Mouse (Mus musculus) CD4-positive, CD25-positive, alpha-beta regulatory T cell, adult 4 months (primary cell): ENCODE results near the gene Trpm5. TPM values are rescaled to one million over a fixed set of nuclear protein-coding genes. Genes with fewer than 3 reads are reported as not detected.

Experiments
- ATAC-seq: one replicate; pipeline ENCODE4 v1.8.0; 2017
- polyA plus RNA-seq, 2 experiments: library from polyadenylated mRNA; unstranded; fragments of 100-300 nt; shearing (Covaris generic); gene quantifications; one replicate each; pipeline ENCODE4 v1.2.1; 2017

The Trpm5 gene
- polyA plus RNA-seq, 2 experiments from 2014 or later = not detected

DNA sequence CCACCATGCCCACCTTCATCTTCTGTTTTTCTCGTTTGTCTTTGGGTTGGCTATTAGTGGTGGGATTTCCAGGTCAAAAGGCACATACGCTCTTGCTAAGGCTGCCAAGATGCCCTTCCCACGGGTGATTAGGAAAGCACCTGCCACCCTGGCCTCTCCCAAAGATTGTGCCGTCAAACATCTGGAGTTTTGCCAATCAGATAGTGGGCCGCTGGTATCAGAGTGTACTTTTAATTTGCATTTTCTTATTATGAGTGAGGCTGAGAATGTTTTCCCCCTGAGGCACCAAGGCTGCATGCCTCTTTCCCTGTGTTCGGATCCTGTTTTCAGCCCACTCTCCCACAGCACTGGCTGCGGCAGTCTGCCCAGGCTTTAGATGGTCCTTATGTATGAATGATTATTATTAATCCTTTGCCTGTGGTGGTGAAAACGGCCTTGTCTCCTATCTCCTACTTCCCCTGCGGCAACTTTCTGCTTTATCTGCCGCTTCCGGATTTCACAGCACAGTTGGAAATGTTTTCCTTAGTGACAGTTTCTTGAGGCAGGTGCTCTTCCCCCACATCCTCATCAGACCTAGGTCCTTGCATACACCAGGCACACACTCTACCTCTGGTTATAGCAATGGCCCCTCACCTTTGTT lies 10.9 kb upstream of the Trpm5 start:
- no peak for ATAC-seq

- no peak for ATAC-seq
Measured at GRCm38 (mm10) chr7:143100759-143101158, 6.3 kb upstream of the Trpm5 start.

DNA sequence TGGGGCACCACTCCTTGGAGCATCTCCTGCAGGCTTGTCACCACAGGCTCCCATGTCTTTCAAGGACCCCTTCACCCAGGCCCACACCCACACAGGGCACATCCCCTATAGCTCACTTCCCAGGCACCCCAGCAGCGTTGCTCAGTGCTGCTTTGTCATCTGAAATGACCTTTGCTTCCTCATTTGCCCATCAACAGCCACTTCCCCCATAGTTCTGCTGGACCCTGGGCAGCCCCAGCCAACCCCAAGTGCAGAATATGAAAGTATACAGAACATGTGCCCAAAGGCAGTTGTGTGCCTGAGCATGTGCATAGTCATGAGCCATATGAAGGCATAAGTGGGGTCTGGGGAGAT lies 1.1 kb upstream of the Trpm5 start:
- no peak for ATAC-seq

GRCm38 (mm10) chr7:143093847-143094246 lies 595 bp downstream of the Trpm5 start:
- ATAC-seq = no peak

DNA sequence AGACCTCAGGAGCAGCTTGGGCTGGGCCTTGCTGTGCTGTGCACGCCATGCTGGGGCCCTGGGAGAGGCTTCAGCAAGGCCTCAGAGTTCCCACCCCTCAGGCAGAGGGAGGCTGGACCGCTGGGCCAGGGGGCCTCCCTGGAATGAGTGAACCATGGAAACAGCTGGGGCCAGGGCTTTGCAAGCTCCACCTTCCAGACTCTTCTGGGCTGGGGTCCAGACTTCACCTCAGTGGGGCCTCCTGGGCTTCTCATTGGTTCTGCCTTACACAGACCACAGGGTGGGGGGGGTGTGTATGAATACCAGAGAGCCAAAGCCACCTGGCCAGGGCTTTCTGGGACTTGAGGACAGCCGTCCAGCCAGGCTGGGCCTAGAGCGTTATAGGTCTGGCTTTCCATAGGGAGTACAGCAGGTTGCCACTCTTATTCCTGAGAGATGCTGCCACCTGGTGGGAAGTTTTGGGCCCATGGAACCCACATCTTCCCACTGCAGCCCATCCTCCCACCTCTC lies 7.3 kb downstream of the Trpm5 start:
- no peak for ATAC-seq

DNA sequence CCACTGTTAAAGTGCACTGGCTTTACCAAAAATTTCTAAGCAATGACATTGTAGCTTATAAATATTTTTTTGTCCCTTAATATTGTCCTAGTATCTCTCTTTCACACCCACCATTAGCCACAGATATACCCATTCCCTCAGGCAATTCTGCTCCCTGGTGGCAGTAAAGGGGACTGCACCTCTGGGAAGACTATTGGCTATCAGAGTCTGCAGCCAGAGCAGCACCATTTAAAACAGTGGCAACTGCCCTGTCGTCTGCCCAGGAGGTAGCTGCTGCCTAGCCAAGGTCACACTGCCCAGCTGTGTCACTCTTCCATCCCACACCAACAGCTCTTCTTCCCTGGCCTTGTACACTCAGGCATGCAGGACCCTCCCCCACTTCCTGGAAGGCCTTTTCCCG lies 8.1 kb downstream of the Trpm5 start:
- ATAC-seq = peak; percentile 83

DNA sequence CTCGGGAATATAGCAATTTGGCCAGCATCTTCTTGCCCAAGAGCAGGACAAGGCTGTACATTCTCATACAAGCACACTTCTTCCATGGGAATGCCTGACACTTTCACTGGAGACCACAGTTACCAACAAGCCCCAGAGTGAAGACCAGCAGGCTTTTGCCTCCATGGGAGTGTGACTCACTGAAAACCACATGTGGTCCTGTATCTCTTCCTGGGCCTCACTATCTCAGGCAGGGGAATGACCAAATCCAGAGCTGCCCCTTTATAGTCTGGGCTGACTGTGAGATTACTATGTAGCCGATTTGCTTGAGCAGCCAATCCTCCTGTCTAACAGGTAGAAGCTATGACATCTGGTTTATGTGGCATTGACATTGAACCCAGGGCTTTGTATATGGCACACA lies 10.7 kb downstream of the Trpm5 start:
- no peak for ATAC-seq

- ATAC-seq = no peak
Measured at GRCm38 (mm10) chr7:143082024-143082423, 12.4 kb downstream of the Trpm5 start.

DNA sequence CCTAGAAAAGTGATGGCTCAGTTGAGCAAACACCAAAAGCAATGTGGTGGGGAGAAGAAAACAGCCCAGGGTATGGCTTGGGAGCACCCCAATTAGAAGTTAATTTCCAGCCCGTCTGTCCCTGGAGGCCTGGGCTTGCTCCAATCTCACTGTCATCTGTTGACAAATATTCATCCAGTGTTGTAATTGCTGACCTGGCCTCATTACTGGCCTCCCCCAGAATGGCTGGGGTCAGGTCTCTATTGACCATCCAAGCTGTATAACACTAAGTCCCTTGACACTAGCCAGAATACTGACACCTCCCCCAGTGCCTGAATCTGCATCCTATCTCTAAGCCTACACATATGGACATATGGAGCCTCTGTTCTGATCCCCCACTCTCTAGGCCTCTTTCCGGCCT lies 17.1 kb downstream of the Trpm5 start:
- no peak for ATAC-seq

DNA sequence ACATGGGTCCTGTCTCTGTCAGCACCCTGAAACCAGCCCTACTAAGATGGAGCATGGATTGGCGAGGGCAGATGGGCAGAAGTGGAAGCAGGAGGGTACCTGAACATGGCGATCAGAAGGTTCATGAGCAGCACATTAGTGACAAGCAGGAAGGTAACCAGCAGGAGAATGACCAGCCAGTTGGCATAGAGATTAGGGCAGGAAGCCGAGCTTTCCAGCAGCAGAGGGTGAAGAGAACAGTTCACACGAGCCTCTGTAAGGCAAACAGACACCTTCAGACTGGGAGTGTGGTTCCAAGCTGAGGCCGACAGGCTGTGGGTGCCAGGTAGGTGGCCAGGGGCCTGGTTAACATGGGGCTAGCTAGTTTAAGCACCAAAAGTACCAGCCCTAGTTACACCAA lies 19.0 kb downstream of the Trpm5 start:
- no peak for ATAC-seq

- ATAC-seq = no peak
Measured at GRCm38 (mm10) chr7:143073086-143073485, 21.4 kb downstream of the Trpm5 start.

- no peak for ATAC-seq
Measured at GRCm38 (mm10) chr7:143072605-143073004, 21.8 kb downstream of the Trpm5 start.

DNA sequence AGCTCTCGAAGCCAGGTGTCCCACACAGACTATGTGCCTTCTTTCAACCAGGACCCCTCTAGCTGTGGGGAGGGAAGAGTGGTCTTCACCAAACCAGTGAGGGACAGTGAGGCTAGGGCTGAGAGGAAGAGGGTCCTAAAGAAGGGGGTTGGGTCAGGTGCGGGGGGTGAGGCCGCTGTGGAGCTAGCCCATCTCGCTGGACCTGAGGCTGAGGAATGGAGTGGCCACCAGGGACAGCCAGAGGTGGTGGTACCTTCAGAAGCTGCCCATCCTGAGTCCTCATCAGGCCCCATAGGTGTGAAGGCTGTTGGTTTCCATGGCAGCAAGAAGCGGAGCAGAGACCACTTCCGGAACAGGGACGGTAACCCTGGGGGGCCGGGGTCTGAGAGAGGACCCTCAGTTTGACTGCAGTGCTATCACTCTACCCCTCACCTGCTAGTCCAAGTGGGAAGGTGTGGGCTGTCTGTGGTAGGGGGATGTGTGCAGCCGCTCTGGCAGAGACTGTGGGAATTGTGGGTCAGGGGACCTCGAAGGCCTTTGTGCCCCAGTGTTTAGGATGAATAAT lies 23.9 kb downstream of the Trpm5 start:
- ATAC-seq = no peak

- peak; percentile 4 for ATAC-seq
Measured at GRCm38 (mm10) chr7:143069751-143070400, 24.6 kb downstream of the Trpm5 start.

DNA sequence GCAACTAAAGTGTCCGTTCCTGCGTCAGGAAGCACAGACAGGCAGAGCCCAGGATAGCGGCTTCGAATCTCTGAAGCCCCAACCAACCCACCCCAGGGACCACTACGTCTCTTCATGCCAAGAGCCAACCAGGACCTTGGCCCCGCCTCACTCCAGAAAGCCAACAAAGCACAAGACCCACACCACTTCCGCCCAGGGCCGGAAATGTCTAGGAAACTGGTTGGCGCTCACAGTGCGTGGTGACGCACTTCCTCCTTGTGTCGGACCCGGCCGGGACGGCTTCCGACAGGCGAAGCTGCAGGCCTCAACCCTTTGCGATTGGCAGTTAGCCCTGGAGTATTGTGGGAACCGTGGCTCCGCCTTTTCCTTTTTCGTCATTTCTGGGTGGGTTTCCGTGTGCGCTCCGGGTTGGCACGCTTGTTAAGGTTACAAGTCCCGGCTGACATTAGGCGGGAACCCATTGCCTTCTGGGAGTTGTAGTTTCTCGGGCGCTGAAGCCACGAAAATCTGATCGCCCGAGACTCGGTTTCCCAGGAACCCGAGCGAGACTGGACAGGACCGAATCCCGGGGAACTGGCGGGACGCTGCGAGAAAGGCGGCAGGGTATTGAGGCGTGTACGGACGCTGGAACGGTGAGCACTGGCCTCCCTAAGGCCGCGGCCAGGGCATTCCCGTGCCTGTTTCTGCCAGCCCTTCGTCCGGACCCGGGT lies 25.4 kb downstream of the Trpm5 start, which contains the start of gene Tssc4:
Gene Tssc4, plus strand, starts transcription at position 368 of the 710 bp plus-strand sequence.
- ATAC-seq = peak; percentile 94

GRCm38 (mm10) chr7:143068316-143068881 lies 26.0 kb downstream of the Trpm5 start:
- no peak for ATAC-seq

- ATAC-seq = no peak
Measured at GRCm38 (mm10) chr7:143067897-143068296, 26.5 kb downstream of the Trpm5 start.

DNA sequence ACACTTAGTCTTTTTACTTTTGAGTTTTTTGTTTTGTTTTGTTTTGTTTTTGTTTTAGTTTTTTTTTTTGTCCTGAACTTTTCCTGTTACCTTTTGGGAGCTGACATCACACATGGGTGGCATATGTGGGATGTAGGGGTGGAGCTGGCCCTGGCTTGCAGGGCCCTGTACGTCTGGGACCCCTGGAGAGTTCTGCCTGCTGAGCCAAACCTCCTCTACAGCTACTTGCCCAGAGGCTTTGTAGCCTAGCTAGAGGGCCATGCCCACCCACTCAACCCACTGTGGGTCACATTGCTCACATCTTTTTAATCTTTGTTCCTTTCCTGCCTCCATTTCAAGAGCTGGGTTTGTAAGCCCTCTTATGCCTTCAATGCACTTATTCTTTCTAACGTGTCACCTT lies 27.0 kb downstream of the Trpm5 start:
- ATAC-seq = no peak

DNA sequence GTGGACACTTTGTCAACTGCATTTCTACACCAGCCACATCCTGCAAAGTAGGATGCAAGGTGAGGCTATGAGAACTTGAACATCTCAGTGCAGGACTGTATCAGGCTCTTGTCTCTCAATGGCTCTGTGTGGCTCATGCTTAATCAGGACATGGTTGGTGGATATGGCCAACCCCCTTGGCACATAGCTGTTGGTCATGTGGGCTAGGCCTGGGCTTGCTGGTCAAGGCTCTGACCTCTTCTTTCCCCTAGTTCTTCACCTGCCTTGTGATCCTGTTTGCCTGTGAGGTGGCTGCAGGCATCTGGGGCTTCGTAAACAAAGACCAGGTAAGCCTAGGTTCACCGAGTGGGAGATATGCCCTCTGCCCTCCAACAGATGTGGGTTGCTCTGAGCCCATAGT lies 28.8 kb downstream of the Trpm5 start:
- ATAC-seq = no peak

GRCm38 (mm10) chr7:143064226-143064625 lies 30.2 kb downstream of the Trpm5 start:
- ATAC-seq = no peak

GRCm38 (mm10) chr7:143062704-143063103 lies 31.7 kb downstream of the Trpm5 start:
- no peak for ATAC-seq

- no peak for ATAC-seq
Measured at GRCm38 (mm10) chr7:143059202-143059870, 35.1 kb downstream of the Trpm5 start.
